Mouse (Mus musculus) lung, embryonic 16.5 days (tissue): ENCODE data around the gene Galnt13. TPM values are rescaled to one million over a fixed set of nuclear protein-coding genes. Genes with fewer than 3 reads are reported as not detected.
A peak's percentile ranks its signal among the peaks of the same experiment; 100 is the strongest.

Source experiments
- ATAC-seq: fragments of 200-750 bp; cut with Nextera tagmentation; 2 replicates; pipeline ENCODE4 v1.8.0; 2017; ENCODE audit warnings: low read depth, mild to moderate bottlenecking, moderate library complexity
- H3K27ac ChIP-seq: fragments of 300-500 bp; sonication (generic); 2 replicates; pipeline ENCODE4 v1.5.1; 2014; ENCODE audit warnings: mild to moderate bottlenecking, control low read depth, low read length
- H3K27me3 ChIP-seq: fragments of 300-500 bp; sonication (generic); 2 replicates; pipeline ENCODE4 v1.6.1; 2014; ENCODE audit warnings: low read depth, low read length, mixed read lengths; ENCODE audit not compliant: control insufficient read depth, insufficient read depth
- H3K36me3 ChIP-seq: fragments of 300-500 bp; sonication (generic); 2 replicates; pipeline ENCODE4 v1.6.1; 2014; ENCODE audit warnings: low read length; ENCODE audit not compliant: control insufficient read depth, insufficient read depth
- H3K4me1 ChIP-seq: fragments of 300-500 bp; sonication (generic); replicated peaks from 2 replicates; pipeline ENCODE4 v1.6.1; 2014; ENCODE audit warnings: low read length, mixed read lengths; ENCODE audit not compliant: control insufficient read depth, insufficient read depth
- H3K4me2 ChIP-seq: fragments of 300-500 bp; sonication (generic); 2 replicates; pipeline ENCODE4 v1.6.1; 2014; ENCODE audit warnings: low read depth, low read length, control low read depth
- H3K4me3 ChIP-seq: fragments of 300-500 bp; sonication (generic); 2 replicates; pipeline ENCODE4 v1.5.1; 2014; ENCODE audit warnings: mild to moderate bottlenecking, low read length, control low read depth
- H3K9ac ChIP-seq: fragments of 300-500 bp; sonication (generic); 2 replicates; pipeline ENCODE4 v1.6.1; 2014; ENCODE audit warnings: low read length, control low read depth
- H3K9me3 ChIP-seq: fragments of 300-500 bp; sonication (generic); 2 replicates; pipeline ENCODE4 v1.6.1; 2016; ENCODE audit warnings: low read length; ENCODE audit not compliant: control insufficient read depth
- WGBS: fragments of 180-500 bp; shearing (Covaris S2); extraction: QIAGEN DNeasy Blood & Tissue Kit; methylation state at CpG from one replicate; pipeline ENCODE4 v1.1.7; 2014; 5-methylcytosine and 5-hydroxymethylcytosine counted together
- polyA plus RNA-seq: library from polyadenylated mRNA; unstranded; fragments of >200 nt; fragmentation: Nextera tagmentation; extraction: Ambion mirVana; gene quantifications from 2 replicates; pipeline ENCODE4 v1.2.1, GENCODE M21; 2015

Gene Galnt13
- 0.08 TPM in 1 of 2 replicates, not detected in the other for polyA plus RNA-seq

DNA sequence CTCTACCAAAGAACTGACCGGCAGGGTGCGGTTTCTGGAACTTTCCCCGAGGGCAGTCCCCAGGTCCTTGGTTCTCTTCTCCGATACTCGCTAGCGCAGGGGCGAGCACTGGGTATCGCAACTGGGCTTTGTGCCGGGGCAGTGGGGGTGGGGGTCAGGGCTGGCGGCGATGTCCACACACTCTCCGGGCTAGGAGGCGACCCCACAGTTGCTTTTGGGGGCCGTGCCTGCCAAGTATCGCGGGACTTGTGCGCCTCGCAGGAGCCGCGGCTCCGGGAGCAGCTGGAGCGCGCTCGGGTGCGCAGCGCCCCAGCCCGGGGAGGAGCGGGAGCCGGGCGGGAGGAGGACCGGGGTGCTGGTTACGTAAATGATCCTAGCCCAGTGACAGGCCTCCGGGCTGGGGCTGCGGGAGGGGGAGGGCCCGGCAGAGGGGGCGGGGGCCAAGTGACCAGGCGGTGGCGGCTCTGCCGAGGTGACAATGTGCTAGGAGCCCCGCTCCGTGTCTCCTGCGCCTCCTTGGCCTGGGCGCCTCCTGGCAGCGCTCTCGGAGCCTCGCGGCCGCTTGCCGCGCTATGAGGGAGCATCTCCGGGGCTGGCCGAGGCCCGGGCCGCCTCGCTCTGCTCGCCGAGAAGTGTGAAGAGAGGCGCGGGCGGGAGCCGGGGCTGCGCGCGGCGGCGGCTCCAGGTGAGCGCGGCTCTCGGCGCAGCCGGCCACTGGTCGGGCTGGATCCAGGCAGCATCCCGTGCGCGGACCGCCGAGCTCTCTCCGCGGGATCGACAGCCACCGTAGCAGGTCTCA lies at the start of gene Galnt13:
Galnt13 (plus strand) TSS at position 381 of the 799 bp plus-strand sequence.
- Histone ChIP-seq H3K4me3 (peak within 1 kb of the TSS; percentile 49), H3K27me3 (peaks cover 34% of the 10 kb centered on the region), H3K27ac (no peak within 1 kb of the TSS), H3K4me2 (peak within 1 kb of the TSS; percentile 75), H3K9ac (no peak within 1 kb of the TSS), H3K9me3 (no peaks in the 10 kb centered on the region), H3K4me1 (peaks cover 5% of the 10 kb centered on the region; the same call in 1 of the 2 replicates), H3K36me3 (no peaks in the 10 kb centered on the region)
- ATAC-seq = peak; percentile 86
- WGBS = under 1% methylated on average over 69 of the region's 81 CpGs

DNA sequence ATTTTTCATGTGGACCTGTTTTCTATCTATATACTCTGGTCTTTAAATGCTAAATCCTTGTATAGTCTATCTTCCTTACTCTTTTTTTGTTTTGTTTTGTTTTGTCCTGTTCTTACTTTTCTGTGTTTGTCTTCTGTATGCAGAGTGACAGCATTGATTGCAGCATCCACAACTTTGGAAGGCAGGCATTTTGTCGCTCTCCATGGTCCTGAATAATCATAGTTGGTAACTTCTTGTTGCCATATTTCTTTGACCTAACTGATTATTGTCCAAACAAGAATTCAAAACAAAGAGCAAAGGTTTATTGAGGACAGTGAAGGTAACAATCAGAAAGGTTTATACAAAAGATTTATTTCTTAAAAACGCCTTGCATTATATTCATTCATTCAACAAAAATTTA lies 5.1 kb upstream of the Galnt13 start:
- no peak for ATAC-seq
- 42% methylated on average over 2 of the region's 2 CpGs for WGBS
- H3K4me3 ChIP-seq = no peak overlapping the region

DNA sequence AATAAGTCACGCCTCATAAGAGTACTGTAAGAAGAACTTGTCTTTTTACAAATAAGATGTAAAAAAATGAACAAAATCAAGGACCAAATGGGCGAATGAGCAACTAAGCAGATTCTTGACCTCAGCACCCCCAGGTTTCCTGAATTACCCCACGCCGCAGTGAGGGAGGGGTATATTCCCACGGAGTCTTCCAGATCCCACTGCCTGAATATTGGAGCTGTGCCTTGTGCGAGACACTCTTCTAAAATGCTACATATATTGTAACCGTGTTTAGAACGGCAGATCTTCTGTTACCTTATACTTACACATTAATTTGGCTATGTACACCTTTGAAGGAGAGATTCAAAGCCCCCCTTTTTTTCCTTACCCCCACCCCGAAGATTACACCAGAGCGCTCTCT lies 737 bp upstream of the Galnt13 start:
- H3K27ac ChIP-seq = no peak overlapping the region
- no peak overlapping the region for H3K4me2 ChIP-seq
- H3K4me1 ChIP-seq = peaks cover 5% of the 10 kb centered on the region; the same call in 1 of the 2 replicates
- H3K9me3 ChIP-seq = no peaks in the 10 kb centered on the region
- H3K9ac ChIP-seq = no peak overlapping the region
- H3K4me3 ChIP-seq = no peak overlapping the region
- 40% methylated on average over 10 of the region's 10 CpGs for WGBS
- no peak for ATAC-seq
- H3K36me3 ChIP-seq = no peaks in the 10 kb centered on the region
- peaks cover 34% of the 10 kb centered on the region for H3K27me3 ChIP-seq

More for the DNA sequence above, 5.1 kb upstream of the Galnt13 start:
- H3K4me2 ChIP-seq = no peak overlapping the region
- no peak overlapping the region for H3K27ac ChIP-seq
- H3K9me3 ChIP-seq = no peaks in the 10 kb centered on the region
- no peaks in the 10 kb centered on the region for H3K4me1 ChIP-seq
- no peaks in the 10 kb centered on the region for H3K36me3 ChIP-seq
- no peak overlapping the region for H3K9ac ChIP-seq
- H3K27me3 ChIP-seq = peaks cover 11% of the 10 kb centered on the region

DNA sequence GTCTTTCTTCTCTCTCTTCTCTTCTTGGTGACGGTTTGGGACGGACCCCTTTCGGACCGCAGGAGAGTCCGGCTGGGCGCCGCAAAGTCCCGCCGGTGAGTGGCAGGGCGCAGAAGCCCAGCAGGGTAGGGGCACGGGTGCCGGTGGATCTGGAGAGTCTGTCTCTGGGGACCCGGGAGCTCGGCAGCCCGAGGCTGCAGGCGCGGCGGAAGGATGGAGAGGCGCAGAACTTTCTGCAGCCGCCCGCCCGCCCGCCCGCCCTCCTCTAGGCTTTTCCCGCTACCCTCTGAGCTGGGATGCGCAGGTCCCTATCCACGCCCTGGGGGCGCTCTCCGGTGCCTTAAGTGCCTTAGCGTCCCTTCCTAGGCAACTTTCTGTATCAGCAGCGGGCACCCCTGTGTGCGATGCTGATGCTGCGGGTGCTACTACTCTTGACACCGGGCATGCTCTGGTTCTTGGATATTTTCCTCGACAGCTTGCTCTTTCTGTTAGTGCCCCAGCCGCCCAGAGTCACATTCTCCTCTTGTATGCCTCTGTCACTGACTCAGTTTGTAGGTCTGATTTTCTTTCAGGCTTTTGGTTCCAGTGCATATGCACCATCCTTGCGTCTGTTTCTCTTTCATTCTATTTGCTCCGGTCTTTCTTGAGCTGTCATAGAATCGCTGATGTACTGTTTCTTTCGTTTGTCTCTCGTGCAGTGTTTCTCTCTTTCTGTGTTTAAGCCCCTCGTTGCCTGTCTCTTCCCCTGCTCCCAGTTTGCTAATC lies 801 bp downstream of the Galnt13 start:
- H3K4me3 ChIP-seq = peak overlapping the region; percentile 49
- H3K9me3 ChIP-seq = no peaks in the 10 kb centered on the region
- H3K4me2 ChIP-seq = peak overlapping the region; percentile 75
- no peak overlapping the region for H3K9ac ChIP-seq
- peaks cover 5% of the 10 kb centered on the region; the same call in 1 of the 2 replicates for H3K4me1 ChIP-seq
- peaks cover 34% of the 10 kb centered on the region for H3K27me3 ChIP-seq
- H3K27ac ChIP-seq = no peak overlapping the region
- ATAC-seq = no peak
- no peaks in the 10 kb centered on the region for H3K36me3 ChIP-seq
- 1% methylated on average over 36 of the region's 42 CpGs for WGBS

DNA sequence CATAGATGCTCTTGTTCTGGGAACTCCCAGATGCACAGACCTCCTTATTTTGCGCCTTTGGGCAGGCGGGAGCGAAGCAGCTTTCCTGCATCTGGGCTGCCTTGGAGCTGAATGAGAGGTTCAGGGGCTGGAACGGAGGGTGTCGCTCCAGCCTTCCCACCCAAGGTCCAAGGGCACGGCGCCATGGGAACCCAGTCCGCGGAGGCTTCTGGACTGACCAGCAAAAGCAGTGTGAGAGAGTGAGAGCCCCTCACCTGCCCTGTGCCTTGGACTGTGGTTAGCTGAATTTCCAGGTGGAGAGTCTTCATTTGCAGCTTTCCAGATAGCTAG lies 1.3 kb downstream of the Galnt13 start:
- Histone ChIP-seq H3K4me3 (no peak overlapping the region), H3K4me2 (no peak overlapping the region), H3K36me3 (no peaks in the 10 kb centered on the region), H3K4me1 (peaks cover 5% of the 10 kb centered on the region; the same call in 1 of the 2 replicates), H3K9me3 (no peaks in the 10 kb centered on the region), H3K27ac (no peak overlapping the region), H3K27me3 (peaks cover 34% of the 10 kb centered on the region), H3K9ac (no peak overlapping the region)
- WGBS = 4% methylated on average over 9 of the region's 9 CpGs
- ATAC-seq = no peak

DNA sequence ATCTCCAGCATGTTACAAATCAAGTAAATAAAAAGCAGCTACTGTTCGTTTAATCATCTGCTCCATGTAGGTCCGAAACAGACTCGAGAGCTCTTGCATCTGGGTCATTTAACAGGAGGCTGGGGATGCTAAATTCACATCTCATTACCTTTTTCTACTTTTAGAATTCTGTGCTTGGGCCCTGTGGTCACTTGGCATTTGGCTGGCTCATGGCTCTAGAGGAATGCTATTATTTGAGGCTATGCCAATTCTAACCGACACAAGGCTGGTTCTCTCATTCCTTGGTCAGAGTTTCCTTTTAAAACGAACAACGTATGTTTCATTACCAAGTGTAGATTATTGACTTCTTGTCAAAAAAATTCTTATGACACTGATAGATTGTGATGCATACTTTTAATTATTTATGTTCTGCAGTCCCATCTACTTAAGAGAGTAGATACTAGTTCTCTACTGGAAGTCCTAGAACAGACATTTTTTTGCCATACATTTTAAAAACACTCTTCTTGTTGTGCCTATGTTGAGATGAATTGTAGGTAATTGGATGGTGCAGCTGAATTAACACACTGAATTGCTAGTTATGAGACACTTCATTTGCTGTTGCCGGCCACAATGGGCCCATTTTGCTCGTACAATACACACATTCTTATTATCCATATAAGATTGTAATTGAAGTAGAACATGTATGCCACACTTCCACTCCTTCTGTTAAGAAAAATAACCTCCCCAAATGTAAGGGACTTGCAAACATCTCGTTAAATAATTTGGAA lies 6.8 kb downstream of the Galnt13 start:
- peaks cover 5% of the 10 kb centered on the region for H3K27me3 ChIP-seq
- no peaks in the 10 kb centered on the region for H3K9me3 ChIP-seq
- H3K27ac ChIP-seq = no peak overlapping the region
- no peak overlapping the region for H3K4me2 ChIP-seq
- ATAC-seq = no peak
- H3K36me3 ChIP-seq = no peaks in the 10 kb centered on the region
- no peaks in the 10 kb centered on the region for H3K4me1 ChIP-seq
- no peak overlapping the region for H3K9ac ChIP-seq
- 77% methylated on average over 9 of the region's 9 CpGs for WGBS
- no peak overlapping the region for H3K4me3 ChIP-seq

DNA sequence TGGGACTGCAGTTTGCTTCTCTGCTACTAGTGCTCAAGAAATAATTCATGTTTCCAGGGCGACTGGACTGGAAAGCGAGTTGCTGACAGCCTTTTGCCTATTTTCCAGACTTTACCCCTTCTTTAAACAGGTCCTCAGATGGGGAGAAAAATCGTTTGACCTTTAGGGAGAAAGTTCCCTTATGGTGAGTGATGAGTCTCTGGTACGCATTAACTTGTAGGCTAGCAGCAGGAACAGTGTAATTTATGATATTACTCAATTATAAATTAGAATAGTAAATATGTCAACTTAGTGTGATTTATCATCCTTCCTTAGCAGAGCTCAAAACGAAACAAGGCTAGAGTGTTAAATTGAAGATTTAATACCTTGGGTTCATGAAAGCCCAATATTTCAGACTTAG lies 47.3 kb downstream of the Galnt13 start:
- Histone ChIP-seq H3K4me1 (no peaks in the 10 kb centered on the region), H3K9ac (no peak overlapping the region), H3K27ac (no peak overlapping the region), H3K4me3 (no peak overlapping the region), H3K4me2 (no peak overlapping the region), H3K9me3 (no peaks in the 10 kb centered on the region), H3K27me3 (no peaks in the 10 kb centered on the region), H3K36me3 (no peaks in the 10 kb centered on the region)
- no peak for ATAC-seq
- 53% methylated on average over 5 of the region's 5 CpGs for WGBS

DNA sequence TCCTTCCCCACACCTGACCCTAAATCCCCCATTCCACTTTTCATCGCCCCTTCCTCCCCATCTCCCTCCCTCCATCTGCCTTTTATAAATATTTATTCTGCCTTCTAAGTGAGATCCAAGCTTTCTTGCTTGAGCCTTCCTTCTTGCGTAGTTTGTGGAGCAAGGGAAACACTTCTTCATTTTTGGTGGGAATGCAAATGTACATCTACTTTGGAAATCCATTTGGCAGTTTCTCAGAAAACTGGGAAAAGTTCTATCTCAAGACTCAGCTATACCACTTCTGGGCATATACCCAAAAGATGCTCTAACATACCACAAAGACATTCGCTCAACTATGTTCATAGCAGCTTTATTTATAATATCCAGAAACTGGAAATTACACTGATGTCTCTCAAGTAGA lies 86.9 kb downstream of the Galnt13 start:
- H3K27me3 ChIP-seq = no peaks in the 10 kb centered on the region
- 58% methylated on average over 3 of the region's 3 CpGs for WGBS
- no peak for ATAC-seq
- H3K9me3 ChIP-seq = no peaks in the 10 kb centered on the region
- no peak overlapping the region for H3K9ac ChIP-seq
- H3K4me2 ChIP-seq = no peak overlapping the region
- no peak overlapping the region for H3K27ac ChIP-seq
- no peaks in the 10 kb centered on the region for H3K4me1 ChIP-seq
- H3K36me3 ChIP-seq = no peaks in the 10 kb centered on the region
- H3K4me3 ChIP-seq = no peak overlapping the region

DNA sequence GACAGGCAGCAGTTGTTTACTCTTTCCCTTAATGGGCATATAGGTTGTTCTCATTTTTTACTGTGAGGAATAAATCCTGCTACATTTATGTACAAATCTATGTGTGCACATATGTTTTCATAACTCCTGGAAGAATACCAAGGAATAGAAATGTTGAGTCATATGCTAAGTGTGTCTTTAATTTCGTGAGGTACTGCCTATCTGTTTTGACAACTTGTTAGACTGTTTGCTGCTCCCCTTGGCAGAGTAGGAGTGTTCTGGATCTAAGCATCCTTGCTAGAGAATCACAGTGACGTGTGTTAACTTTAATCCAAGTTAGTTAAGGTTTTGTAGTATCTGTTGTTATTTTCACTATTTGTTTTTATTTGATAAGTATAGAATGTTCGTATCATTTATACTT lies 91.0 kb downstream of the Galnt13 start:
- no peak overlapping the region for H3K4me2 ChIP-seq
- no peaks in the 10 kb centered on the region for H3K27me3 ChIP-seq
- 59% methylated on average over 3 of the region's 3 CpGs for WGBS
- no peaks in the 10 kb centered on the region for H3K4me1 ChIP-seq
- no peak overlapping the region for H3K4me3 ChIP-seq
- no peak overlapping the region for H3K9ac ChIP-seq
- H3K27ac ChIP-seq = no peak overlapping the region
- no peak for ATAC-seq
- no peaks in the 10 kb centered on the region for H3K36me3 ChIP-seq
- H3K9me3 ChIP-seq = no peaks in the 10 kb centered on the region
